13 mouse cellular contexts compared by ENCODE assay signal in genomic region chr3:33873366-33873765, GRCm38 (mm10). TPM values are rescaled to one million over a fixed set of nuclear protein-coding genes. Genes with fewer than 3 reads are reported as not detected.
DNase-seq lines count a peak whose midpoint lies in the region.
"Had no signal": no experiment of that assay in that cellular context is flagged by ENCODE, and none has a peak within 500 bp of the region (broad histone marks: within the 10 kb centered on the region; RNA-seq: fewer than 3 reads in every experiment).

No protein-coding gene starts in this region.

- DNase-seq in embryo, embryonic 10.5 days (ENCODE audit: low spot score): peak; percentile 15
- DNase-seq in embryo, embryonic 9.5 days (ENCODE audit: extremely low spot score): no peak
- peak; percentile 32 for DNase-seq in layer of hippocampus, adult 11-12 months (ENCODE audit: low spot score)
- DNase-seq in layer of hippocampus, postnatal 25 days (ENCODE audit: extremely low spot score in 1 of 2, low spot score in 1 of 2): no peak
- DNase-seq in ZHBTc4 (ENCODE audit: low read depth, low spot score): peak; percentile 67
- DNase-seq in layer of hippocampus, postnatal 10 days (ENCODE audit: low spot score in 2 of 2): peak; percentile 8 to 19
- no peak for DNase-seq in Muller cell, postnatal 12 days (ENCODE audit: inconsistent ontology term)
- DNase-seq in lung, postnatal 36 days: no peak
- DNase-seq: cerebellum, adult 18-20 months; kidney, adult 11 months; kidney, postnatal 36 days; spleen, adult 18-20 months; thymus, postnatal 4 days had no signal

RNA-seq across cellular contexts. Expression of gene Ccdc39, which starts 29.3 kb away (rescaled TPM):
- total RNA-seq in layer of hippocampus, postnatal 25 days (2021): 10 to 100 TPM; 20.9 to 36.2 TPM
- total RNA-seq in layer of hippocampus, postnatal 10 days (2021): 10 to 100 TPM; 34.8 to 39.2 TPM

Comparison
In these comparisons a context has a peak if more than half of its experiments do, and no peak if none do; other contexts are left out.
1. DNase-seq: peak in embryo, embryonic 10.5 days (single experiment), layer of hippocampus, adult 11-12 months (single experiment), ZHBTc4 (single experiment) and layer of hippocampus, postnatal 10 days (2 of 2); none in embryo, embryonic 9.5 days (single experiment), layer of hippocampus, postnatal 25 days (0 of 2), Muller cell, postnatal 12 days (single experiment) and lung, postnatal 36 days (single experiment).